Mouse (Mus musculus): ENCODE measurements around the gene Gstt4.
"Not testable (repeated sequence)": the region's sequence is repeated elsewhere in the genome, so short reads cannot be mapped to it uniquely, and the experiment has no call there.

Gstt4 gene

DNA sequence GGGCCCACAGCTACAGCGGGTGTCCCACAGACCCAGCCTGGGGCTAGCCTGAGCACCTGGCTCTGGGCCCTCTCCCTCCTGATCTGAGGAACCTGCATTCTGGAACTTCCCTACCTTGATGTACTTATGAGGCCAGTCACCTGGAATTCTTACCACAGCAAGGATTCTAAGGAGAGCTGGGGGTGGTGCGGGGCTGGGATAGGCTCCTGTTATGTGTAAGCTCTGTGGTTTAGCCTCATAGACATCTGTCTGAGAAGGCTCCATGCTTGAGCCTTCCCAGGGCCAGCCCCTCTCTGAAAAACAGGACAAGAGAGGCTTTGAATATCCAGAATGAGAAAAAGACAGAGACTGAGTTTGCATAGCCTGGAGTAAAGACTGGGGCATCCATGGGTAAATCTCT lies at the start of gene Gstt4:
Gene Gstt4 (minus strand): TSS at position 101 of the 400 bp plus-strand sequence.
- DNase-seq: no peak

DNA sequence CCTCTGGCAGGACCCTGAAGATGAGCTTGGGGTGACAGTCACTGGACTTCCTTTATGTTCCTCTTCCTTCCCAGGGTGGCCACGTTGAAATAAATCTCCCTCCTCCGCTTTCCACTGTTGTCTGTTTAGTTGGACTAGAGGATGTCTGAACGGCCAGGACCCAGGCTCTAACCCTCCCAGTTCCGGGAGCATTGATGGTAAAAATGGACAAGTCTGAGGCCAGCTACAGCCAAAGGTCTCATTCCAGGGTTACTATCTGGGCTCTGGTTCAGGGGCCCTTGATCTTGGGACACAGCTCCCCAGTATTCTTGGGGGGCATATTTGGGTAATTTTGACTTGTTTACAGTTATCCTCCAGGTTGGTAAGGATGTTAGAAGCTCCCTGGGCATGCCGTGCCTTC lies 39.2 kb upstream of the Gstt4 start:
- DNase-seq: no peak

GRCm38 (mm10) chr10:75860746-75861145 lies 38.4 kb upstream of the Gstt4 start:
- peak in 1 of 2 experiments; percentile 62 for DNase-seq

GRCm38 (mm10) chr10:75859786-75860470 lies 37.6 kb upstream of the Gstt4 start, which contains the start of gene Mif:
Gene Mif, minus strand, starts transcription at chr10:75860240.
- DNase-seq: peak; percentile 88 to 94

DNA sequence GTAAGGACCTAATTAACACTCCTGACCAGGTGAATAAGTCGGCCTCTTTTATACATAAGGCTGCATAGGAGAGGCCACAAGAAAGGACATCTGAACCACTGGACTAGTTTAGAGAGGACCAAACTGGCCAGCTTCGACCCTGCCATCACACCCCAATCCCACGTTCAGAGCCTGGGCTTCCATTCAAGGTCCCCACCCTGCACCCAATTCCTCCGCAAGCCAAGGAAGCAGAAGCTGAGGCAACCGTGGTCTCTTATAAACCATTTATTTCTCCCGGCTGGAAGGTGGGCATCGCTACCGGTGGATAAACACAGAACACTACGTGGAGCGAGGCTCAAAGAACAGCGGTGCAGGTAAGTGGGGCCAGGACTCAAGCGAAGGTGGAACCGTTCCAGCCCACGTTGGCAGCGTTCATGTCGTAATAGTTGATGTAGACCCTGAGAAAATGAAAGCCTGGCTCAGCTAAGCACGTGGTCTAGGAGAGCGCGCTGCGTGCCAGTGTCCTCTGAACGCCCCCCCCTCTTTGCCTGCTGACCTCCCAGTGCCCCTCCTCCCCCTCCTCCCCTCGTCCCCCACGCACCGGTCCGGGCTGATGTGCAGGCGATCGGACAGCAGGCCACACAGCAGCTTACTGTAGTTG lies 36.9 kb upstream of the Gstt4 start:
- DNase-seq: peak in 1 of 2 experiments; percentile 69

- DNase-seq: peak; percentile 48 to 75
These were observed 35.3 kb upstream of the Gstt4 start for GRCm38 (mm10) chr10:75857598-75857997.

GRCm38 (mm10) chr10:75856976-75857375 lies 34.6 kb upstream of the Gstt4 start:
- DNase-seq: peak in 1 of 2 experiments; percentile 13

DNA sequence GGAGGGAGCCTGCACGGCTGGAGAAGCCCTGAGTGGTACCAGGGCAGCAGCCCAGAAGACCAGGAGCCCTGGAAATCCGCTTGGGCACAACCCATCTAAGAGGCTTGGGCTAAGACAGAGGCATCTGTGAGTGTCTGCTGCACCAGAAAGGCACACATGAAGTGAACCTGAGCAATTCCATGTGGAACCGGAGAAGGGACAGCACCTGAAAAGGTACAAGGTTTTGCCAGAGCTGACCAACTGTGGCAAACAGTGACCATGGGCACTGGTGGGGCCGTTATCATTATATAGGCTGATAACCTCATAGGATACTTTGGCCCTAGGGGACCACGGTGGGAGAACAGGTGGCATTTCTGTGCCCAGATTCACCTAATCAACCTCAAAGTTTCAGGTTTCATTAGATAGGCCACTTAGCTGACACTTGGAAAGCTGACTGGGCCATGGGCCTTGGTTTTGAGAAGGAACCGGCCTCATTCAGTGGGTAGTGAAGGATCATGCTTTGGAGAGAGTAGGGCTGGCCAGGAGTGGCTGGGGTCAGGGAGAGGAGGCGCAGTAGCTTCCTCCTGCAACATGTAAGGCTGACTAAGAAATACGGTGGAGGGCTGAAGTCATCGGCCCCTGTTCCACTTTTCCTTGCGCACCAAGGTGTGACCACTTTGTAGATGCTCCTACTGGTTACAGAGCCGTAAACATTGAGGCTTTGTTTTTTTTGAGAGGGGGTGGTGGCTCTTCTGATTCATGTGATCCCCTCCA lies 34.0 kb upstream of the Gstt4 start:
- no peak for DNase-seq

DNA sequence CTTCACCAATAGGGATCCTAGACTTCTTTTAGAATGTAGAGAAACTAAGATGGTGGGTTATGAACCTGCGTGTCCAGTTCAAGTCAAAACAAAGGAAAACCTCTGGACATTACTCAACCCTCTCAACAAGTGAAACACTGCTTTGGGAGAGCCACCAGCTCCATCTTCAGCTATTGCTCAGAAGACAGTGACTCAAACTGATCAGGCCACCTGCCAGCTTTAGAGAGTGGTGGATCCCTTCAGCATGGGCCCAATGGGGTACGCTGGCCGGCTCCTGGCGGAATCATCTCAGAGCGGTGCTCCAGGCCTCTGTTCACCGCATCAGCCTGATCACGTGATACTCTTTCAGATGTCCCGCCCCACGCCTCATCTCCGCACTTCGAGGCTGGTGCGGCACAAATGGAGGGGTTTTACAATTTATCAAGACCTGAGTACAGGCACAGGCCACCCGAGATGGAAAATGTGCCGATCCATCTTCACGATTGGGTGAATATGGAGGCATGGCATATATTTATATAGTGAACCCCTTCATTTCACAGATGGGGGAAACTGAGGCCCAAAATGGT lies 33.2 kb upstream of the Gstt4 start:
- DNase-seq: no peak

DNA sequence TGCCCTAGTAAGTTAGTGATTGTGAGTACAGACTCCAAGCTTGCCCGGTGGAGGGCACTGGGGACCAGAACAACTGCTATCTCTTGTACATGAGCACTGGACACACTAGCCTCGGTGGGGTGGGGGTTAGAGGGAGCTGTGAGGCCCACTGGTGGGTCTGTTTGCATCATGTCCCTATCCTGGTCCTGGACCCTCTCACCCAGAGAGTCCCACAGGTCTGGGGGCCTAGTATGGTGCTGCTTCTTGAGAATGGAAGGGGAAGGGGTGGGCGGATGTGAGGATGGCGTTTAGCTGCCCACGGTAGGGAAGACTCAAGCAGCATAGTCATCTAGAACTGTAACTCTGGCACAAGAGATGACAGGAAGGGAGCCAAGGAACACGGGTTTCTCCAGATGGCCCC lies 32.4 kb upstream of the Gstt4 start:
- no peak for DNase-seq

GRCm38 (mm10) chr10:75854096-75854495 lies 31.8 kb upstream of the Gstt4 start:
- no peak for DNase-seq

DNA sequence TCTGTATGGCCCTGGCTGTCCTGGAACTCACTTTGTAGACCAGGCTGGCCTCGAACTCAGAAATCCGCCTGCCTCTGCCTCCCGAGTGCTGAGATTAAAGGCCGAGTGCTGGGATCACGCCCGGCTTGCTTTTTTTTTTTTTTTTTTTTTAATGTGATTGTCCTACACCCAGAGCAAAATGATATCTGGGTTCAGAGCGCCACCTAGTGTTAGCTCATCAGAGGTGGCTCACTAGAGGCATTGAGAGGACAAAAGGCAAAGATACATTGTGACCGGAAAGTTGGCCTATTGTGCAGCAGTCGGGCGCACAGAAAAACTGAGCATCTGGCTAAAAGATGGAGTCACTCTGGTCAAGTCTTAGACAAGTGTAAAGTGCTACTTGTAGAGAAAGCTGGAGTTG lies 31.1 kb upstream of the Gstt4 start:
- peak; percentile 88 to 94 for DNase-seq

- no peak for DNase-seq
These were observed 30.3 kb upstream of the Gstt4 start for GRCm38 (mm10) chr10:75852539-75853125.

GRCm38 (mm10) chr10:75851681-75852080 lies 29.3 kb upstream of the Gstt4 start:
- no peak for DNase-seq

DNA sequence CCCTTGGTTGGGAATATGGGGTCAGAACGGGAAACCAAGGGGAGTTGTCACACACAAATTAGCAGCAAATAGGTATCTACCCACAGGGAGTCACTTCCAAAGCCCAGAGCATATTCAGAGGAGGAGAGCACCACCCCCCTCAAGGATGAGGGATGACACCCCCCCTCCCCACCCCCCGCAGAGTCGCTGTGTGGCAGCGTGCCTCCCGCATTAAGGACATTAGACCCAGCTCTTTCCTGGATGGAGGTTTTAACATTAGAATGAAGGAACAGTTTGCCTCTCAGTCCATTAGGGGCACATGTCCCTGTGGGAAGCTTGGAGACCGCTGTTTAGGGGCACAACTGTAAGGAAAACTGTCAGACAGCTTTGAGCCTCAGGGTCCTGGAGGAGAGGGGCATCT lies 28.7 kb upstream of the Gstt4 start:
- no peak for DNase-seq

DNA sequence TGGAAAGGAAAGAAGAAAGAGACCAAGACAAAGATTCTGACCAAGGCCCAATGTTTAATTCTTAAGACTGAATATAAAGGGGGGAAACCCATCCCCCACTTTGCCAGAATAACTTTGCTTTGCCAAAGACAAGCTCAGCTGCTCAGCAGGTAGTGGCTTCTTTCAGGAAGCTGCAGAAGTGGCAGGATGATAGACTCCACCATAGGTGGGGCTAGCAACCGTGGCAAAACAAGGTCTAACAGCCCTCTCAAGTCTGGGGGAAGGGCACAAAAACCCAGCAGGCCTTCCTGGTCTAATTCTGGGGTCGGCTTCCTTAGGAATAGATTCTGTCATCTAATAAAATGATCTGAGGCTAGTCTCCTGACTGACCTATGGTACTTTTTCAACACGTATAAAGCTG lies 26.0 kb upstream of the Gstt4 start:
- no peak for DNase-seq

DNA sequence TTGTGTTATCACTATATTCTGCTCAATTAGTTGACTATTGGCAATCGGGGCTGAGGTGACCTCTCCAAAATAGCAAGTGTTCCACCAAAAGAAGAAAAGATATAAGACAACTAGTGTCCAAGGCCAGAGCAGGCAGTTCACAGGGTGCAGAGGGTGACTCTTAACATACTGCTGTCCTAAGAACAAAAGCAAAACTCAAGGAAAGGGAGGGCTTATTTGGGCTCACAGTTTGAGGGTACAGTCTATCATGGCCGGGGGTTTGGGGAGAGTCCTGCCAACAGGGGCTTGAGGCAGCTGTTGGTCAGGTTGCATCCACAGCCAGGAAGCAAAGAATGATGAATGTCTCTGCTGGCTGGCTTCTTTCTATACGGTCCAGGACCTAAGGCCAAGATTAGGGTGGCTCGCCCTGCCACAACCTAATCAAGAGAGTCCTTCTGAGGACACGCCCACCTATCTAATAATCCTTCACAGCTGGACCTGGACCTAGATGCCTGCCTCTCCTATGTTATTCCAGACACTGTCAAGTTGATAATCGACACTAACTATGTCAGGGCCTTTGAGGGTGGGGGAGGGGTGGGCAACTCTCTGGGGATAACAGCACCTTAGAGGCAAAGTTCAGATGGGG lies 23.1 kb upstream of the Gstt4 start:
- DNase-seq: no peak

DNA sequence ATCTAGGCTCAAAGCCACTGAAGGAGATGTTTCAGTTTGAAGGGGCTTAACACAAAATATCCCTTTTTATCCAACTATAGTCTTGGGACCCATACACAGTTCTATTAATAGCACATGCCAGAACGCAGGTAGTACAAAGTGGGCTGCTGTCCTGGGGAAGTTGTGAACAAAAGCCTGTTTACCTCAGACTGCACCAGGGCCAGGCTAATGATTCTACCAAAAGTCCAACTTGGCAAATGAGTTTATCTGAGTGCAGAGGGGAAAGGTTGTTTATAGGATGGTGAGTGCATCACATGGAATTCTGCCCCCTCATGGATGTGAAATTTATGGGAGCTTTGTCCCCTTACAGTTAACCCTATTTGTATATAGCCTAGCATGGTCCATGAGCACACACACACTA lies 22.5 kb upstream of the Gstt4 start:
- peak in 1 of 2 experiments; percentile 15 for DNase-seq

GRCm38 (mm10) chr10:75843898-75844297 lies 21.6 kb upstream of the Gstt4 start:
- DNase-seq: not testable (repeated sequence)

DNA sequence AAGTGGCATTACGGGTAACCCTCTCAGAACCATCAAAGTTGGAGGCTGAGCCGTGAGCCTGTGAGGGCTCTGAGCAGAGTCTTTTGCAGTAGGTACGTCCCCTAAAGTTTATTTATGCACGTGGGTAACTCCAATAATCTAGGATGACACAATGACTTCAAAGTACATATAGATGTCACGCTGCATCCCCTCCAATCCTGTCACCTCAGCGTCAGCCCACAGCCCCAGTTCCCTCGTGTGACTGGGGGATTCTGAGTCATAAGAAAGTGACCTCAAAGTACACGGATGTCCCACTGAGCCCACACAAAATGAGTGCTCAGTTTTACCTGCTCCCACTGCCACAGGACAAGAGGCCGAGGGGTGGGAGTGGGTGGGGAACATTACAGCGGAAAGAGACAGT lies 16.7 kb upstream of the Gstt4 start:
- DNase-seq: no peak

- DNase-seq: peak; percentile 98 to 99
These were observed 15.0 kb upstream of the Gstt4 start, which contains the start of gene Gstt2 for GRCm38 (mm10) chr10:75837248-75837759. Gene Gstt2, minus strand, starts transcription at chr10:75837424.
